Mouse (Mus musculus): ENCODE data around the gene Mapk12. TPM values are rescaled to one million over a fixed set of nuclear protein-coding genes. Genes with fewer than 3 reads are reported as not detected.

Mapk12 gene
- total and polyA plus RNA-seq, 3 experiments = 0.21 TPM; not detected in 2

- in situ Hi-C loops (cut with MboI; ENCODE audit: low pct_ligation_motif_present, low pct_unique_long_range_greater_than_20kb, low sequenced_read_pairs) (no loop called here), dilution Hi-C loops (cut with MboI; ENCODE audit: extremely low pct_ligation_motif_present, extremely low pct_unique_long_range_greater_than_20kb, low sequenced_read_pairs) (no loop called here)
- peaks cover 14 to 25% of the 10 kb centered on the region in 2 experiments for H3K4me1 ChIP-seq (ENCODE audit: control insufficient read depth in 1 of 2, insufficient read depth in 2 of 2)
- peak overlapping the region; percentile 97 for H3K4me2 ChIP-seq (ENCODE audit: insufficient read depth, low read depth, poor library complexity, severe bottlenecking)
- H3K9ac ChIP-seq (ENCODE audit: insufficient read depth, low read depth) = peak overlapping the region; percentile 68; the same call in 1 of the 2 replicates
- TF ChIP-seq UBTF (IDR thresholded peaks at IDR 0.05; ENCODE audit: low read depth, low read length) (no peak), BHLHE40 (IDR thresholded peaks at IDR 0.05; ENCODE audit: low read depth, low read length) (no peak), MAFK (IDR thresholded peaks at IDR 0.05; ENCODE audit: insufficient replicate concordance, low read length) (no peak), ELF1 (IDR thresholded peaks at IDR 0.05; ENCODE audit: low read depth, low read length) (no peak), TBP (conservative IDR thresholded peaks at IDR 0.05; ENCODE audit: low read depth, low read length) (no peak), SIN3A (IDR thresholded peaks at IDR 0.05; ENCODE audit: low read length) (peak; percentile 88), MYC (IDR thresholded peaks at IDR 0.05; ENCODE audit: low read depth, low read length) (0 out of 2 replicates have a peak, but pooled peaks have one; percentile 3), CTCF (conservative IDR thresholded peaks at IDR 0.05 in 1 of 2, IDR thresholded peaks at IDR 0.05 in 1 of 2; ENCODE audit: low read depth in 2 of 2, low read length in 2 of 2) (peak in 1 of 2 experiments; percentile 18; a peak in 1 of 4 replicates)
- peak overlapping the region in 2 of 3 experiments; percentile 43 to 94 for H3K4me3 ChIP-seq (replicated peaks in 1 of 3; ENCODE audit: low read depth in 2 of 3, low read length in 2 of 3, poor library complexity in 1 of 3)
- no peaks in the 10 kb centered on the region for H3K9me3 ChIP-seq (replicated peaks; ENCODE audit: low read length)
- no peak overlapping the region for H3K27ac ChIP-seq (ENCODE audit: insufficient read depth, low read depth)
- H3K79me2 ChIP-seq (replicated peaks; ENCODE audit: control insufficient read depth, extremely low read depth, insufficient read depth, poor library complexity, severe bottlenecking) = no peaks in the 10 kb centered on the region
- peaks cover 35% of the 10 kb centered on the region for H3K27me3 ChIP-seq (replicated peaks)
- H3K36me3 ChIP-seq (replicated peaks in 1 of 2; ENCODE audit: control insufficient read depth in 1 of 2, insufficient read depth in 1 of 2, low read length in 1 of 2) = peaks cover 7 to 16% of the 10 kb centered on the region in 2 experiments
- DNase-seq (ENCODE audit: extremely low read depth) = no peak
Measured at GRCm38 (mm10) chr15:89150041-89150390, 9.5 kb upstream of the Mapk12 start.

- TF ChIP-seq MAZ (IDR thresholded peaks at IDR 0.05; ENCODE audit: low read depth, low read length) (peak; percentile 75; the same call in 1 of the 2 replicates), NELFE (IDR thresholded peaks at IDR 0.05; ENCODE audit: low read depth, low read length) (peak; percentile 20; the same call in 1 of the 2 replicates), MXI1 (IDR thresholded peaks at IDR 0.05; ENCODE audit: low read depth, low read length) (peak; percentile 86), CHD2 (IDR thresholded peaks at IDR 0.05; ENCODE audit: low read length) (0 out of 2 replicates have a peak, but pooled peaks have one; percentile 49), PAX5 (IDR thresholded peaks at IDR 0.05; ENCODE audit: low read length) (no peak), ETS1 (conservative IDR thresholded peaks at IDR 0.05; ENCODE audit: low read depth, low read length) (no peak), TBP (conservative IDR thresholded peaks at IDR 0.05; ENCODE audit: low read depth, low read length) (no peak), USF1 (IDR thresholded peaks at IDR 0.05; ENCODE audit: low read depth, low read length) (no peak), MYC (IDR thresholded peaks at IDR 0.05; ENCODE audit: low read depth, low read length) (peak; percentile 67; the same call in 1 of the 2 replicates), BHLHE40 (IDR thresholded peaks at IDR 0.05; ENCODE audit: low read depth, low read length) (peak; percentile 63), POLR2A (IDR thresholded peaks at IDR 0.05; ENCODE audit: low read depth, low read length) (peak; percentile 49), UBTF (IDR thresholded peaks at IDR 0.05; ENCODE audit: low read depth, low read length) (no peak), SIN3A (IDR thresholded peaks at IDR 0.05; ENCODE audit: low read length) (peak; percentile 70), MAX (IDR thresholded peaks at IDR 0.05; ENCODE audit: low read length) (peak; percentile 89)
- Histone ChIP-seq H3K27me3 (replicated peaks) (peaks cover 35% of the 10 kb centered on the region), H3K4me3 (replicated peaks in 1 of 3; ENCODE audit: low read depth in 2 of 3, low read length in 2 of 3, poor library complexity in 1 of 3) (peak within 1 kb of the TSS; percentile 56 to 94 (median 68)), H3K9me3 (replicated peaks; ENCODE audit: low read length) (no peaks in the 10 kb centered on the region), H3K9ac (ENCODE audit: insufficient read depth, low read depth) (peak within 1 kb of the TSS; percentile 68), H3K4me2 (ENCODE audit: insufficient read depth, low read depth, poor library complexity, severe bottlenecking) (peak within 1 kb of the TSS; percentile 97), H3K27ac (ENCODE audit: insufficient read depth, low read depth) (no peak within 1 kb of the TSS), H3K79me2 (replicated peaks; ENCODE audit: control insufficient read depth, extremely low read depth, insufficient read depth, poor library complexity, severe bottlenecking) (no peaks in the 10 kb centered on the region), H3K36me3 (replicated peaks in 1 of 2; ENCODE audit: control insufficient read depth in 1 of 2, insufficient read depth in 1 of 2, low read length in 1 of 2) (peaks cover 7 to 18% of the 10 kb centered on the region in 2 experiments), H3K4me1 (ENCODE audit: control insufficient read depth in 1 of 2, insufficient read depth in 2 of 2) (peaks cover 14 to 25% of the 10 kb centered on the region in 2 experiments)
- dilution Hi-C loops (cut with MboI; ENCODE audit: extremely low pct_ligation_motif_present, extremely low pct_unique_long_range_greater_than_20kb, low sequenced_read_pairs) (no loop called here), in situ Hi-C loops (cut with MboI; ENCODE audit: low pct_ligation_motif_present, low pct_unique_long_range_greater_than_20kb, low sequenced_read_pairs) (no loop called here)
- DNase-seq (ENCODE audit: extremely low read depth) = peak; percentile 39
Measured at GRCm38 (mm10) chr15:89149271-89150040, 9.0 kb upstream of the Mapk12 start, which contains the start of gene Mapk11. Gene Mapk11, minus strand, starts transcription at chr15:89149628.

All from CH12.LX (cell line).